Mouse (Mus musculus): ENCODE measurements around the gene Morc1.

- TF ChIP-seq CTCF (IDR thresholded peaks at IDR 0.05; ENCODE audit: extremely low read depth, insufficient read length, insufficient replicate concordance, low read depth, low read length), result no peak
- no peak for TF ChIP-seq POLR2A (IDR thresholded peaks at IDR 0.05; ENCODE audit: low read depth, low read length)
These were observed 215.2 kb downstream of the Morc1 start for GRCm38 (mm10) chr16:48646246-48646645.

All from small intestine, adult 2 months (tissue).